Mouse (Mus musculus): ENCODE results near the gene Ntmt1. TPM values are rescaled to one million over a fixed set of nuclear protein-coding genes. Genes with fewer than 3 reads are reported as not detected.

Ntmt1 gene
- total RNA-seq, 2 experiments from 2014 or later, result 7.9 to 9.5 TPM

DNA sequence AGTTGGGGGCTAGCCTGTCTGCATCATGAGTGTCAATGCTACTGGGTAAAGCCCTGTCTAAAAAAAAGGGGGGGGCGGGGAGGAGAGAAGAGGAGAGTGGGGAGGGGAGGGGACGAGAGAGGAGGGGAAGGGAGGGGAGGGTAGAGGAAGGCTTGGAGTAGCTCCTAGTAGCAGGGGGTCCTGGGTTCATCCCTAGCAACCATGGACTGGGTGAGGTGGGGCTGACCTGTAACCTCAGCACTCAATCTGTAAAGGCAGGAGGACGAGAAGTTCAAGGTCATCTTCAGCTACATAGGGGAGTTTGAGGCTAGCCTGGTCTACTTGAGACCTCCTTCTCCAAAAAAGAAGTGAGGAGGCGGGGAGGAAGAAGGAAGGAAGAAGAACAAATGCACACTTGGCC, 54.5 kb downstream of the Ntmt1 start:
- no peak for ATAC-seq (ENCODE audit: poor library complexity, severe bottlenecking)

DNA sequence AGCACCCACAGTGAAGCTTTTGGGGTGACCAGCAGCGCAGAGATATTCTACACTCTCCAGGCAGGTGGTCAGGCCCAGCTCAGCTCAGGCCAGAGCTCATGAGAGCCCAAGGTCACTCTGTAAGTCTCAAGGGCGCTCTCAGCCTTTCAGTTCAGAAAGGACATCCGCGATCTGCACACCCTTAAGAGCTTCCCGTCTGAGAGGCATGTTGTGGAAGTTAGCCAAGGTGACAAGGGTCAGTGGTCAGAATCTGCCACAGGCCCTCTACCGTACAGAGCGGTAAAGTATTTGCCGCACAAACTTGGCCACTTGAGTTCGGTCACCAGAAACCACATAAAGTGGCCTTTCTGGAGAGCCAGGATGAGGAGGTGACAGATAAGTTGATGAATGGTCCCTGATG, 55.9 kb downstream of the Ntmt1 start:
- no peak for ATAC-seq (ENCODE audit: poor library complexity, severe bottlenecking)

GRCm38 (mm10) chr2:30864968-30865381, 57.3 kb downstream of the Ntmt1 start:
- no peak for ATAC-seq (ENCODE audit: poor library complexity, severe bottlenecking)

DNA sequence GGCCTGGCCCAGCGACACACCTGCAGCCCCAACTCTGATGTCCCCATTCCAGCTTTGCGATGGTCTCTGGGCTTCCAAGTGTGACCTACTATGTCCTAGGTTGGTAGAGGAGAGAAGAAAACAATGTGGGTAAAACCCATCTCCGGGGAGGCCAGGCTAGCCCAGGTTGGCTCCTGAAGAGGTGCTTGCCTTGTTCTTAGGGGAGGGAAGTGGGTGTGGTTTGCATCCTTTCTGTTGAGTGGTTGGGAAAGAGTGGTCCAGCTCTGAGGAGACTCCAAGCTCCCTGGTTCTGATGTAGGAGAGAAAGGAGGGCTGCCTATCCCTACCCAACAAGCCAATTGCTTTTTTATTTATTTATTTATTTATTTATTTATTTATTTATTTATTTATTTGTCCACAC, 57.8 kb downstream of the Ntmt1 start:
- no peak for ATAC-seq (ENCODE audit: poor library complexity, severe bottlenecking)

DNA sequence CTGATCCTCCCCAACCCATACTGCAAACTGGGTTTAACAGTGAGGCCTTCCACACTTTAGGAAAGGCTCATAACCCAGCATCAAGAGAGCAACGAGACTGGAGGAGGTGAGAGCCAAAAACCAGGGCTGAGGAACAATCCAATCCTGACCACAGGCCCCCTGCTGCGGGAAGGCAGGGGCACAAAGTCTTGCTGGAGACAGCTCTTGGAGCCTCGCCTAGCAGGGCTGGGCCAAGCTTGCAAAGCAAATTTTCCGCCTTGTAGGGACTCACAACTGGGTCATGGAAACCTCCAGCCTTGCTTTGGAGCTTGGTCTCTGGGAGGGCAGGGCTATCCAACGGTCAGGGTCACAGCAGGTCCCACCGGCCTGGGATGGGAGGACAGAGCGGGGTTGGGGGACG, 63.2 kb downstream of the Ntmt1 start:
- ATAC-seq (ENCODE audit: poor library complexity, severe bottlenecking), result no peak

Other genes with a start within 250 kb of the Ntmt1 start
- 0.27 and 0.60 TPM in 2 replicates for gene Cstad, start 212.8 kb upstream of the Ntmt1 start, total RNA-seq (2015)
- gene Cstad, start 212.8 kb upstream of the Ntmt1 start, total RNA-seq (2017), result not detected in 2 replicates
- gene 1700001O22Rik, start 4.2 kb upstream of the Ntmt1 start, total RNA-seq (2015), result not detected in 2 replicates
- gene 1700001O22Rik, start 4.2 kb upstream of the Ntmt1 start, total RNA-seq (2017), result 0.45 TPM in 1 of 2 replicates, not detected in the other
- gene Asb6, start 22.5 kb downstream of the Ntmt1 start, total RNA-seq (2015), result 4.3 and 6.1 TPM in 2 replicates
- gene Asb6, start 22.5 kb downstream of the Ntmt1 start, total RNA-seq (2017), result 12.6 and 17.1 TPM in 2 replicates
- not detected in 2 replicates for gene Prrx2, start 27.1 kb downstream of the Ntmt1 start, total RNA-seq (2015)
- not detected in 2 replicates for gene Prrx2, start 27.1 kb downstream of the Ntmt1 start, total RNA-seq (2017)
- gene Ptges, start 122.0 kb downstream of the Ntmt1 start, total RNA-seq (2015), result 0.67 and 2.6 TPM in 2 replicates
- 0.77 and 3.9 TPM in 2 replicates for gene Ptges, start 122.0 kb downstream of the Ntmt1 start, total RNA-seq (2017)
- 28.1 and 32.7 TPM in 2 replicates for gene Tor1b, start 145.1 kb downstream of the Ntmt1 start, total RNA-seq (2015)
- 40.3 and 42.6 TPM in 2 replicates for gene Tor1b, start 145.1 kb downstream of the Ntmt1 start, total RNA-seq (2017)
- gene Tor1a, start 160.1 kb downstream of the Ntmt1 start, total RNA-seq (2015), result 88.1 and 97.1 TPM in 2 replicates
- 132 and 135 TPM in 2 replicates for gene Tor1a, start 160.1 kb downstream of the Ntmt1 start, total RNA-seq (2017)
- gene BC005624, start 174.4 kb downstream of the Ntmt1 start, total RNA-seq (2015), result 30.7 and 36.0 TPM in 2 replicates
- gene BC005624, start 174.4 kb downstream of the Ntmt1 start, total RNA-seq (2017), result 56.0 and 66.1 TPM in 2 replicates
- 1.9 and 2.5 TPM in 2 replicates for gene Usp20, start 174.5 kb downstream of the Ntmt1 start, total RNA-seq (2015)
- 2.9 and 3.1 TPM in 2 replicates for gene Usp20, start 174.5 kb downstream of the Ntmt1 start, total RNA-seq (2017)